Mouse (Mus musculus): ENCODE results near the gene Lpp.

DNA sequence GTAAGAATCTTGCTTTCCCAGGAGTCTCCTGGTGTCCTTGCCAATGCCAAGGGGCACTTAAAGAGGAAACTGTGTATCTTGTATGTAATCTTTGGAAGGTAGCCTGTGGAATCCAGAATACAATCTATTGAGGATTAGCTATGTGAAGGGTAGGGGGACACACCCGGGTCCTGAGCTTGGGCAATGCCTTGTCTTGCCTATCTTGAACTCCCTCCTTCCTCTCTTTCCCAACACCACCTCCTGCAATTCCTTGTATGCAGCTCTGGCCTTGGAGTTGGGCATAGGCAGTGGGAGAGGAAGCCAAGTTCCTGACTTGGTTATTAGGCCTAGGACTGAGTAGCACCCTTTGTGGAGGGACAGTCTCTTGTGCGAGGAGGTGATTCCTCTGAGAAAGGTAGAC lies 1.8 kb downstream of the Lpp start:
- TF ChIP-seq EP300 (IDR thresholded peaks at IDR 0.05; ENCODE audit: low read depth) (no peak), CTCF (IDR thresholded peaks at IDR 0.05; ENCODE audit: low read depth) (no peak)

Data from liver, postnatal 0 days (tissue).